Mouse (Mus musculus): Measurements from ENCODE around the gene Btbd2.
"Not testable (repeated sequence)": the region's sequence is repeated elsewhere in the genome, so short reads cannot be mapped to it uniquely, and the experiment has no call there.

The Btbd2 gene

GRCm38 (mm10) chr10:80625764-80626163 lies 31.1 kb downstream of the Btbd2 start:
- DNase-seq = no peak

DNA sequence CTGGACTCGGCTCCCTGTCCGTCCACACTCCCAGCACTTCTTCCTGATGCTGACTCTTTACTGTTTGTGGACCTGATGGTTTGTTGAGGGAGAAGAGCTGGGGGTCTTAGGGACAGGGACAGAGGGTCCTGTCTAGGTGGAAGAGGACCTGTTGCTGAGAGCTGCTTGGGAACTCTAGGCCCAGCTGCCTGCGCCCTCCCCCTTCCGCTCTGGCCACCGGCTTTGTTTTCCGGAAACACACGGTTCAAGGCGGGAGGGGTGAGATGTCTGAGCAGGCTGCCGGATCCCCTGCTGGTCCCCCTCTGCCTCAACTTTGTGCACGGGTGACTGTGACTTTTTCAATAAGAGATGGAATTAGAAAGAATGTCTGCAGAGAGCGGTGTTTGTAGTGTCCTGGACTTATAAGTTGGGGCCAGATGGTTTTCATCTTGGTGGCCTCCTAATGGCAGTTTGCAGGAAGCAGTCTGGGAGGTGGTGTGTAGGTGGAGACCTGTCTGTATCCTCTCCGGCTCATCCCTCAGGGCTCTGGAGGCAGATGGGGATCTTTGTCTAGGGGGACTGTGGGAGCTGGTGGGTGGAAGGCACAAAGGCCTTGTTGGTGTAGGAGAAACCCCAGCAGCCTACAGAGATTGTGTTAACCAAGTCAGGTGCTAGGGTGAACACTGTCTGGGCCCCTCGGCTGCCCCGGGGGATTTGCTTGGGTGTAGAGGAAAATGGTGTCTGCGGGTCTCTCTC lies 33.2 kb downstream of the Btbd2 start:
- peak; percentile 83 for DNase-seq

GRCm38 (mm10) chr10:80622661-80623456 lies 34.0 kb downstream of the Btbd2 start, which contains the start of gene Csnk1g2:
Gene Csnk1g2, plus strand, starts transcription at chr10:80622838.
- peak; percentile 75 for DNase-seq

DNA sequence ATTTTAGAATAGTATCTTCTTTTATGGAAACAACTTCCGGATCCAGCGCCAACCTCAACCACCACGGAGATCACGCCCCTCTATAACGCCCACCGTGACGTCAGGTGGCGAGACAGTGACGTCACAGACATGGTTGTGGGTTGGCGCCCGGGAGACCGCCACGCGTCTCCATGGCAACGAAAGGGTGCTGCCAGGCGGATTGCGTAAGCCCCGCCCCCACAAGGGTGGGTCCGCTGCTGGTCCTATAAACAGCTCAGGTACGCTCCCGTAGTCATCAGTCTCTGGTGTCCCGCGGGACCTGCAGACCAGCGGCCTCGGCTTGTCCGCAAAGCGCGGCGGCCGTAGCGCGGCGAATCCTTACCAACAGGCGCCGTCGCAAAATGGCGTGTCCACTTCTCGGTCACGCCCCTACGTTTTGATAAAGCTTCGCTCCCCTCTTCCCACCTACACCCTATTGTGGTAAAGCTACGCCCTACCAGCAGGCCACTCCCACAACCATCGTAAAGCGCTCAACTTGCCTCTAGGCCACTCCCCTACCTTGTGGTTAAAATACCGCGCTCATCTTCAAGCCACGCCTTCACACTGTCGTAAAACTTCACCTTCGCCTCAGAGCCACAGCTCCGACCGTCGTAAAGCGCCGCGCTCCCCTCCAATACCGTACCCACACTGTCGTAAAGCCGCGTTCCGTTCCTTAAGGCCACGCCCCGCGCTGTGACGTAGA lies 34.8 kb downstream of the Btbd2 start:
- peak; percentile 100 for DNase-seq

DNA sequence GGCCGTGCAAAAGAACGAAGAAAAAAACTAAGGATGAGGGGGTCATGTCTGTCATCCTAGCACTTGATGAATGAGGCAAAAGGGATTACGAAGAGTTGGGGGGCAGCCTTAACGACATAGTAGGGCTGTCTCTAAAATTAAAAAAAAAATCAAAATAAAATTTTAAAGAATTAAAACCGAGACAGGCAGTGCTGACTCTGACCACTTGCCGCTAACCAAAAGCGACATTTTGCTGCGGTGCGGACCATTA lies 35.3 kb downstream of the Btbd2 start:
- no peak for DNase-seq

DNA sequence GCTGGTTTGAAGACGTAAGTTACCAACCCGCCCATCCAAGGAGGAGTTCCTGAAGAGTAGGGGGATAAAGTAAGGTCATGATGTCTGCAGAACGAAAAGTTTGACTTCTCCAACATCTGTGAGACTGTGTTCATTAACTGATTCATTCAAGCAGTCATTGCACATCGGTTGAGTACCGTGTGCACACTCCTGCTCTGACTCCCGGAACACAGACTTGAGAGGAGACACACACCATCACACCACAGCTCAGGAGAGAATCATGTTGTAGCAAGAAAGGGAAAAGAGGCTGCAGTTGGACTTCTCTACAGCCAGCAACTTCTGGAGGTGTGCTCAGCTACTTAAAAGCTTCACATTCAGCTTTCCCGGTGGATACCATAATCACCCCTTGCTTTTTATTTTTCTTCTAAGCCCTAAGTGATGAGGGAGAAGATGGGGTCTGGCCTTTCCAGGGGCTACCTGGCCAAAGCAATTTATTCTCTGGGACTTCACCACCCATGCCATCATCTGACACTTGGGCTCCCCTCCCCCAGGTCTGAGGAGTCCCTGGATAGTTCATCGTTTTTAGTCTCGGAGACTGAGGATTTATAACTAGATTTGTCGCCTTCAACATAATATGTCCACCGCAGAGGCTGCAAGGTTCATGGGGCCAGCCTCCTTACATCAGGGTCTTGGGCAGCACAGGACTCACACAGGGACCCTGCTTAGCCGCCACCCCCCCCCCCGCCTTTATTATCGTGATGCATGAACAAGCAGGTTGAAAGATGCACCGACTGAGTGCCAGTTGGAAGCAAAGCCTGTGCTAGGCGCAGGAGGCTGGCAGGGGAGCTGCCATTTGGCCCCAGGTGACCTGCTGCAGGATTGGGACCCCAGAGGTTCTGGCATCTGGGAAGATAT lies 35.8 kb downstream of the Btbd2 start:
- DNase-seq = no peak

- no peak for DNase-seq
Observed at GRCm38 (mm10) chr10:80620365-80620764, 36.5 kb downstream of the Btbd2 start.

- DNase-seq = no peak
Observed at GRCm38 (mm10) chr10:80619465-80620244, 37.2 kb downstream of the Btbd2 start.

DNA sequence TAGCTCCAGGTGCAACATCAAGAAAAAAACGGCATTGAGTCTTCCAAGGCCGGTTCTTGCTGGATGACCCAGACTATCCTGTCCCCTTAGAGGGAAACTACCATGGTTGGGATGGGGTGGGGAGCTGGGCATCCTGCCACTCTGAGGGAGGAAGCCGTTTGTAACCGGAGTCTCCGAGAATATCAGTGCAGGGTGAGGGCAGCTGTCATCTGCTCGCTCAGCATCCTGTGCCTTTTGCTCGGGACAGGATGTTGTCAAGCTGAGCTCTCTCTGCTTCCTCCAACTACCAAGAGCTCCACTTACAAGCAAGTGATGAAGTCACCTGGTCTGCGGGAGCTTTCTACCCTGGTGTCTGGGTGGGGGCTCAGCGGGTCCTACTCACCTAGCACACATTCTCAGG lies 38.7 kb downstream of the Btbd2 start:
- DNase-seq = peak; percentile 85

GRCm38 (mm10) chr10:80614351-80614750 lies 42.5 kb downstream of the Btbd2 start:
- DNase-seq = no peak

GRCm38 (mm10) chr10:80613821-80614220 lies 43.0 kb downstream of the Btbd2 start:
- DNase-seq = no peak

- DNase-seq = no peak
Observed at GRCm38 (mm10) chr10:80611905-80612304, 45.0 kb downstream of the Btbd2 start.

DNA sequence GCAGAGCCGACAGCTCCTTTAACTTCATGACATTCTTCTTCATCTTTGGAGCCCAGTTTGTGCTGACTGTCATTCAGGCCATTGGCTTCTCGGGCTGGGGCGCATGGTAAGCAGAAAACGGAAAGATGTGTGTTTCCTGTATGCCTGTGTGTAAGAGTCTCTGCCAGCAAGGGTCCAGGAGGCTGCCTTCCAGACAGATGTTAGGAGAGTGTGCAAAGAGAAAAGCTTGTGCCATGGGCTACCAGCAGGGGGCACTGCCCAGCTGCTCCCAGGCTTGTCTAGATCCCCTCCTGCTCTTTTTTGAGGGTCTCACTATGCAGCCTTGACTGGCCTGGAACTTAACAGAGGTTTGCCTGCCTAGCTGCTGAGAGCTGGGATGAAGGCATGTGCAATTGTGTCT lies 45.8 kb downstream of the Btbd2 start:
- peak; percentile 72 for DNase-seq

DNA sequence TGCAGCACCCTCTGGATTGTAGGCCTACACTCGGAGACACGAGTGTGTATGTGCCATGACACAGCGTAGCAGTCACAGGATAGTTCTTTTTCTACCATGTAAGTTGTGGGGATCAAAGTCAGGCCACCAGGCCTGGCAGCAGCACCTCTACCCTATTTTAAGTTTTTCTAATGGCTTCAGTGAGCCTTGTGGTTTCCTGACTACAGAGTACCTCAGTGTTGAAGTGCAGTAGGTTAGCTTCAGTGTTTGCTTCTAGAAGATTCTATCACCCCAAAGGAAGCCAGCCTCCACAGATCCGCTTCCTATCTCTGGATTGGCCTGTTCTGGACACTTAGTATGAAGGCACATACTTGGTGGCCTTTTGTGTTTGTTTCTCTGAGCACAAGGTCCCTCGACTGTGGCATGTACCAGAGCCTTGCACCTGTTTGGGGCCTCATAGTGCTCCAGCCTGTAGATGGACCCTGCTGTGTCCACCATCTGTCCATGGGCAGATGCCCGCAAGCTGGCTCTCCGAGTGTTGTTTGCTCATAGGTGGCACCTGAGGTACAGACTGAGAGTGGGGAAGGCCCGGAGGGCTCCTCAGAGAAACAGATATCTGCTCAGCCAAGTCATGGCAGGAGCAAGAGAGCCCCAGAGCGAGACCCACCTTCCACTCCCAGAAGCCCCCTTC lies 46.6 kb downstream of the Btbd2 start:
- DNase-seq = no peak

- DNase-seq = no peak
Observed at GRCm38 (mm10) chr10:80609269-80609924, 47.5 kb downstream of the Btbd2 start.

GRCm38 (mm10) chr10:80608435-80608834 lies 48.4 kb downstream of the Btbd2 start:
- DNase-seq = no peak

DNA sequence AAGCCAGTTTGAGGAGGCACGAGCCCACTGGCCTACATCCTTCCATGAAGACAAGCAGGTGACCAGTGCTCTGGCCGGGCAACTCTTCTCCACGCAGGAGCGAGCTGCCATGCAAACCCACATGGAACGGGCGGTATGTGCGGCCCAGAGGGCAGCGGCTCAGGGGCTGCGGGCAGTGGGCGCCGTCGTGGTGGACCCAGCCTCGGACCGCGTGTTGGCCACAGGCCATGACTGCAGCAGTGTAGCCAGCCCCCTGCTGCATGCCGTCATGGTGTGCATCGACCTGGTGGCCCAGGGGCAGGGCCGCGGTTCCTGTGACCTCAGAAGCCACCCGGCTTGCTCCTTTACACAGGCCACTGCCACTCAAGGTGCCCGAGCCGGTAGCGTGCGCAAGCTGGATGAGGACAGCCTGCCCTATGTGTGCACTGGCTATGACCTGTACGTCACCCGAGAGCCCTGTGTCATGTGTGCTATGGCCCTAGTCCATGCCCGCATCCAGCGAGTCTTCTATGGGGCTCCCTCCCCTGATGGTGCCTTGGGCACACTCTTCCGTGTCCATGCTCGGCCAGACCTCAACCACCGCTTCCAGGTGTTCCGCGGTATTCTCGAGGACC lies 50.0 kb downstream of the Btbd2 start:
- no peak for DNase-seq

DNA sequence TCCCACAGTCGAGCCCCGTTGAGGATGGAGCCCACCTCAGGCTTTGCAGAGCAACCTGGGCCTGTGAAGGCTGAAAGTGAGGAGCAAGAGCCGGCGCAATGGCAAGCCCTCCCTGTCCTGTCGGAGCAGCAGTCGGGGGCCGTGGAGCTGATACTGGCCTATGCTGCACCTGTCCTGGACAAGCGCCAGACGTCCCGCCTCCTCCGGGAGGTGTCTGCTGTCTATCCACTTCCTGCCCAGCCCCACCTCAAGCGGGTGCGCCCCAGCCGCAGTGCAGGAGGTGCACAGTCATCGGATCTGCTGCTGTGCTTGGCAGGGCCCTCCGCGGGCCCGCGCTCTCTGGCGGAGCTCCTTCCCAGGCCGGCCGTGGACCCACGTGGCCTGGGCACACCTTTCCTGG lies 50.6 kb downstream of the Btbd2 start:
- no peak for DNase-seq

GRCm38 (mm10) chr10:80605721-80606120 lies 51.1 kb downstream of the Btbd2 start, which contains the start of gene Gm49322:
Gene Gm49322, plus strand, starts transcription at chr10:80606021.
- not testable (repeated sequence) for DNase-seq

DNA sequence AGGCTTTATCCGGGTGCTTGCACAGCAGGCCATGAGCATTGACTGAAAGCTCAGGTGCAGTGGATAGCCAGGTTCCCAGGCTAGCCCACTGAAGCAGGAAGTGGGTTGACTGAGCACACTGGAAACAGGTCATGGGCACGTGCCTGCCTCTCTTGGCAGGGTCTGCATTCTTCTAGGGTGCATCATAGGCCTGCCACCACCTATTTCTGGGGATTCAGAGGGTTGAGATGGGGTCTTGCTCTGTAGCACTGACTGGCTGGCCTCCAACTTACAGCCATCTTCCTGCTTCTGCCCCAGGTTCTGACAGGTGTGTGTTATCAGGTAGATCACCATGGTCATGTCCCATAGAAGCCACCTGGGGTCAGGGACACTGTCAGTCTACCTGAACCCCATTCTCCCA lies 51.9 kb downstream of the Btbd2 start:
- DNase-seq = no peak
